Mouse (Mus musculus): ENCODE measurements at regions not wholly inside any gene's neighbourhood (a gene's known extent, or its start where the extent isn't known, plus 50 kb on each side); places are given as distances from the start of the nearest gene placed in this dataset.

DNA sequence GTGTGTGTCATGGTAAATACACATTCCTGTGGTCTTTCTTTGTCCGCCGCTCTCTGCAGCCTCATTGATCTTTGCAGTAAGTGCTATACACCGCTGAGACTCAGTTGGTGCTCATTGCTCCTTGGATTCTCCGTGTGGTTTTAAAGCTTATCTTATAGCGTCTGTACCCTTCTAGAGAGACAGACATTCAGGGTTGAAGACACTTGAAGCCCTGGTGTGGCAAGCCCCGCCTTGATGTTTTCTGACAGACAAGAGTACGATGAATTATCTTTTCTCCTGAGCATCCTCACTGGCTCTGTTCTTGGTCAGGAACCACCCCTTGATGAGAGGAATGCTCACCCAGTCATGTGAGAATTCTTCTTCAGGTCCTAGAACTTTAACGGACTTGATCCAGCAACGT, 1182.7 kb upstream of the A1bg start:
- no peak for TF ChIP-seq POLR2A (IDR thresholded peaks at IDR 0.05; ENCODE audit: control insufficient read depth, low read depth, low read length)
- TF ChIP-seq CTCF (IDR thresholded peaks at IDR 0.05; ENCODE audit: control insufficient read depth, insufficient read depth, insufficient replicate concordance, low read depth, low read length), result no peak

Measured in testis, adult 2 months (tissue).